In the genomic region with DNA sequence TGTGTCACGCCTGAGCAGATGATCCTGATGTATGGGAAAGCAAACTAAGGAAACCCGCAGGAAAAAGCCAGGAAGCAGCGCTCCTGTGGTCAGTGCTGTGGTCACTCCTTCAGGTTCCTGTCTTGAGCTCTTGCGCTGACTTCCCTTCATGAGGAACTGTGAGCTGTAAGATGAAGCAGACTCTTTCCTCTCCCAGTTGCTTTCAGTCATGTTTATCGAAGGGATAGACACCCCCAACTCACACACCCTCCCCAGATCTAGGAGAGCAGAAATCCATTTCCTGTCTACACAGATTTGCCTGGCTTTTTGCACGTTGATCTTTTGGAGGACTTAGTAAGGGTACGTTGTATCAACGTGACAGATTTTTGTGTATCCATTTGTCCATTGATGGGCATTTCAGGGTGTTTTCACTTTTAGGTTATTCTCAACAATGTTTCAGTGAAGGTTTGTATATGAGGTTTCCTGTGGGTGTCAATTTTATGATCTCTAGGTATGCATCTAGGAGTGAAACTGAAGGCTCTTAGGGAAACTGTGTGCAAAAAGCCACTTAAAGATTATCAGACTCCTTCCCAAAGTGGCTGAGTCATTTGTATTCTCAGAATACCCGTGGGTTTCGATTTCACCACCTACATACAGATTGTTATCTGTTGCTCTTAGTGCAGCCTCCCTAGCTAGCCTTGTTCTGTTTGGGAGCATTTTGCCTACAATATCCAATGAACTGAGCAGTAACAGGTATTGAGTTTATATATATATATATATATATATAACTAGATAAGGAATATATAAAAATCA, we compare ENCODE assay signal across 1 mouse cellular context.
A peak's percentile ranks its signal among the peaks of the same experiment; 100 is the strongest.
TF ChIP-seq lines count a peak whose summit lies in the region.

No protein-coding gene starts in this region.

TF ChIP-seq in CH12.LX, 34 proteins besides CTCF, POLR2A, EP300 and RAD21 (continued from another document):
- TF ChIP-seq MYC (IDR thresholded peaks at IDR 0.05; ENCODE audit: low read depth, low read length) (0 out of 2 replicates have a peak, but pooled peaks have one; percentile 17), BHLHE40 (IDR thresholded peaks at IDR 0.05; ENCODE audit: low read depth, low read length) (peak; percentile 49), UBTF (IDR thresholded peaks at IDR 0.05; ENCODE audit: low read depth, low read length) (no peak), KAT2A (IDR thresholded peaks at IDR 0.05; ENCODE audit: insufficient replicate concordance, low read length) (no peak)
